Mouse (Mus musculus) A20 (cell line): ENCODE measurements around the gene Spta1.

Experiments
- DNase-seq: peaks from one replicate; pipeline ENCODE4 v3.0.0-alpha.2; 2011; ENCODE audit warnings: low read depth, low spot score

Spta1 gene

DNA sequence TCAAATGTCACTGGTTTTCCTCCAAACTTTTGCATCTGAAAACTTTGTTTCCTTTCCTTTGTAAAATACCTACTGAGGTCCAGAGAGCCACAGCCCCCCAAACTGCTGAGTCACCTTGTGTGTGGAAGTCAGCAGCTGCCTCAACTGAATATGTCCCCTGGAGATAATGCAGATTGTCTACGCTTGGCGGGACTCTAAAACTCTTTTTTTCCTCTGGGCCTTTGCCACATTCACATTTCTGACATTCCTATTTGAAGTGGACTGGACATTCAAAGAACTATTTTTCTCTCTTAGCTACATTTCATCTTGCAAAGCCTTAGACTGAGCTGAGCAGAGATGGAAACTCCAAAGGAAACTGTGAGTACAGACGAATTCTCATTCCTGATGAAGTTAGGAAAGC, at the start of gene Spta1:
TSS of gene Spta1 (plus strand) at position 172 of the 400 bp plus-strand sequence.
- no peak for DNase-seq

DNA sequence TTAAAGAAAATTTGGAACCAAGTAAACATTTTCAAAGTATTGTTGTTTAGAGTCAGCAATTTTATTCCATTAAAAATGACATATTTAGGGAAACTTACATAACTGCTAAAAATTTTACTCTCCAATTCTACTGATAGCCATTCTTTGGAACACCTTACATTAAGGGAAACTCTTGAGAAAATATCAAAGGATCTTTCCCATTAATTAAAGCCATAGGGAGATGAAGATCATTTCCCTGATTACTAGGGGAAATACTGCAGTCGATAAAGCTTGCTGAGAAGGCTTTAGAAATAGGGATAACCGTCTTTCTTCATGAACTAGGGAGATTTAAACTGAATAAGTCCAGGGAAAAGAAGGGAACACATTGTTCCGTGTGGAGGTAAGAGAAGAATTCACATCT, 41.4 kb upstream of the Spta1 start, which contains the start of gene Olfr424:
TSS of gene Olfr424 (plus strand) at position 301 of the 400 bp plus-strand sequence.
- DNase-seq = no peak

DNA sequence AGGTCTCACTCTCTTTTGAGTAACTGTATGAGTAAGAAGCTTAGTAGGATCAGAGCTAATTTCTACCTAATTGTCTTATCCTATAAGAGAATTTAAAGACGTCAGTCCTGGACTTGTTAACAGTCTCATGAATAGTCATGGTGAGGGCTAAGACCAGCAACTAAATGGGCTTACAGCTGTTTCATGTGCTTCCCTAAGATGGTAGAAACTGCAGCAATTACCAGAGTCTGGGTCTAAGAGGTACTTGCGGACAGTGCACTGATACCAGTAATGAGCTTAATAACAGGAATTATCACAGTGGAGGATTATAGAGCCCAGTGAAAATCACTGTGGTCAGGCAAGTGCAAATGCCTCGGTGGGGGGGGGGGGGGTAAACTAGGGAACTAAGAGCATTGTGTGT, 40.6 kb upstream of the Spta1 start:
- no peak for DNase-seq

DNA sequence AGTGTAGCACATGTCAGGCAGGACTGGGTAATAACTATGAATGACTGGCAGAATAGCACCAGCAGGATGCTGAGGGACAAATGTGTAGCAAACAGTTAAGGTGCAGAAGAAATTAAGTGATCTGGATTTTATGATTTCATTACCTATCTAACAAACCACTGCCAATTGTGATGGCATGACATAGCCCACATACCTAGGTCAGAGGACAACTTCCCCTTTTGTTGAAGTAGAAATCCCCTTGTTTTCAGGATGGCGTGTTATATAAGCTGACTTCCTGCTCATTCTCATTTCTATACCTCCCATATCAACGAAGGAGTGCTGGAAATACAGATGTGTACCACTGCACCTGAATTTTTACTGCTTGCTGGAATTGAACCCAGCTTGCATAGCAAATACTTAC, 31.2 kb upstream of the Spta1 start:
- peak; percentile 4 for DNase-seq

DNA sequence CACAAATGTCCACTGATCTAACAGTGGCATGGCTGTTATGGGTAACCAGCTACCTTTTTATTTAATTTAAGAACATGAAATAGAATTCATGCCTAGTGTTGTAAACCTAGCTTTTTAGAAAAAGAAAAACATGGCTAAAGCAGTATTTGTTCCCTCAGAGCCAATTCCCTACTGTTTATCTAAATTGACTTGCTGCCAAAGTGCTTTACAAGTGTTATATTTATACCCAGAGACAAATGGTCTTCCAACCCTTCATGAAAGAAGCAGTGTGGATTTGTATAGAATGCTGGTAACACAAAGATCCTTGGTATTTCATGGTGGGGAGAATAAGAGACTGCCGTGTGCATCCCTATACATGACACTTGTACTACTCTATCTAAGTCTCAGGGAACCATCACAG, 25.9 kb upstream of the Spta1 start:
- no peak for DNase-seq

DNA sequence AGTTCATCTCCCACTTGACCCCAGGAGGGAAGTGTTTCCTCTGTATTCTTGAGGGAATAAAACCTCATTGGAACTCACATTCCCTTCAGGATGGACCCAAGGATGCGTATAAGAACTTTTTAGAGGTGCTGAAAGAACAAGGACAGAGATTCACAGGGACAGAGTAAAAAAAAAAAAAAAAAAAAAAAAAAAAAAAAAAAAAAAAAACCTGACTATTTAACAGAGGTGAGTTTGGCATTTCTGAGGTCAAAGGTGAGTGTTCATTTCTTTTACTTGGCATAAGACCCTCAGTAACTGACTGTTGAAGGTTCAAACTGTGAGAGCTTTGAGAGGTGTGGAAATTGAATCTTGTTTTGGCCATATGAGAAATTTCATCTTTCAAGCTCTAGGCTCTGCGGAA, 23.3 kb upstream of the Spta1 start:
- no peak for DNase-seq

DNA sequence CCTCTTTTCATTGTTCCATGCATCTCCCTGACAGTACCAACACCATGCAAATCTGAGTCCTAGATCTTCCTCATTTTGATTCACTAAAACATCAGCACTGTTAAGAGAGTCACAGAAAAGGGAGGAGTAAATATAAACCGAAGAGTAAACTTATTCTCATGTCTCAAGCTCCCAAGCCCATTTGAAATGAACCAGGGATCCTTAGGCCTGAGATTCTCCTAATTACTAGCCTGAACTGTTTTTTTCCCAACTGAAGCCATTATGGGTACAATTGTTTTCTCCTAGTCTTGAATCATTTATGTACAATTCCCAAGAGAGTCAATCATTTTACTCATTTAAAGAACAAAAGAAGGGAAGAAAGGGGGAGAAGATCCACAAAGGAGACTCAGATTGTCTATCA, 17.2 kb upstream of the Spta1 start, which contains the start of gene Olfr420:
TSS of gene Olfr420 (plus strand) at position 301 of the 400 bp plus-strand sequence.
- no peak for DNase-seq

DNA sequence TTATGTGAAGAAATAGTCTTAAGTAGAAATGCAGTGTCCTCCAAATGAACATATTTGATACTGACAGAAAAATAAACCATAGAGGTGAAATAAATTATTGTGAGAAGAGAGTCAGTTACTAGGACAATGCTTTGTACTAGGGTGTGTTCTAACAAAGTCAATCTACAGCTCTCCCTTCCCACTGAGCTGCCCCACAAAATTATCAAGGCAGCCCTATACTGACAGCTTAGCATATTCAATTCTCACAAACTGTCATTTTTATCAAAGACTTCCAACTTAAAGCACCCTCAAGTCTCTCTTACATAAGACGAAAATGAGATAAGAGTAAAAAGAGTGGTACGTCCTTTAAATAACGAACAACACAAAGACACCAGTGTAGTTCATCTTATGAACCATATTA, 15.0 kb upstream of the Spta1 start:
- no peak for DNase-seq

DNA sequence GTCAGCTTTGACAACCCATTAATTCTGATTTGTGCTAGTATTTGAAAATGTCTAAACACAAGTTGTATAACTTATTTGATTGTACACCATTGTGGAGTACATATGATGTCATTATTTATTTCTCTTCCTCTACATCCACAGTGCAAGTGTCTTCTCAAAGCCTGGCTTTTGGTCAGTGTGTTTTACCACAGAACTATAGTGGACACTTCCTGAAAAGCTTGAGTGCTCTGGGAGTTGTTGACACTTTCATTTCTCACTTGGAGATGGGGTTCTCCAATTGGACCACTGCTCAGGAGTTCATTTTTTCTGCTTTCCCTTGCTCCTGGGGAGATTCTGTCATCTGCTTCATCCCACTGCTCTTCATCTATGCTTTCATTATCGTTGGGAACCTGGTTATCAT, 14.1 kb upstream of the Spta1 start:
- DNase-seq = no peak

DNA sequence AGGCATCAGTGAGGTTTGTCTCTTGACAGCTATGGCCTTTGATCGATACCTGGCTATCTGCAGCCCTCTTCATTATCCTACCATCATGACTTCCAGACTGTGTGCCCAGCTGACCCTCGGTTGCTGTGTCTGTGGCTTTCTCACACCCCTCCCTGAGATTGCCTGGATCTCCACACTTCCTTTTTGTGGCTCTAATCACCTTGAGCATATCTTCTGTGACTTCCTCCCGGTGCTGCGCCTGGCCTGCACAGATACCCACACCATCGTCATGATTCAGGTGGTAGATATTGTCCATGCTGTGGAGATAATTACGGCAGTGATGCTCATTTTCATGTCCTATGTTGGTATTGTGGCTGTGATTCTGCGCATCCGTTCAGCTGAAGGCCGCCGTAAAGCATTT, 13.5 kb upstream of the Spta1 start:
- no peak for DNase-seq

DNA sequence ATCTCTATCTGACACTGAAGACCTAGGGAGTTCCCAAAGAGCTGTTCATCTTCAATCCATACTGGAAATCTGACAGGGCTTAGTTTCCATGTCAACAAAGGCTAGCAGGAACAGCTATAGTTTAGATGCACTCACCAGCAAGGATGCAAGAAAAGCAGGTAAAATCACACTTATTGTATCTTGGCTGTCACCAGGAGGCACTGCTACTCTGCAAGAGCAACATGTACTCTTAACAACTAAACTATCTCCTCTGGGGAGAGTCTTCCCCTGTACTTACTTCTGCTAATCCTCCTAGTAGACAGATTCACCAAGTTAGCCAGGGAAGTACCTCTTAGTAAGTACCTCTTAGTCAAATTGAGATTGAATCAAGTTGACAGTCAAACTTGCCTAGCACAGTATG, 3.6 kb upstream of the Spta1 start:
- DNase-seq = no peak

DNA sequence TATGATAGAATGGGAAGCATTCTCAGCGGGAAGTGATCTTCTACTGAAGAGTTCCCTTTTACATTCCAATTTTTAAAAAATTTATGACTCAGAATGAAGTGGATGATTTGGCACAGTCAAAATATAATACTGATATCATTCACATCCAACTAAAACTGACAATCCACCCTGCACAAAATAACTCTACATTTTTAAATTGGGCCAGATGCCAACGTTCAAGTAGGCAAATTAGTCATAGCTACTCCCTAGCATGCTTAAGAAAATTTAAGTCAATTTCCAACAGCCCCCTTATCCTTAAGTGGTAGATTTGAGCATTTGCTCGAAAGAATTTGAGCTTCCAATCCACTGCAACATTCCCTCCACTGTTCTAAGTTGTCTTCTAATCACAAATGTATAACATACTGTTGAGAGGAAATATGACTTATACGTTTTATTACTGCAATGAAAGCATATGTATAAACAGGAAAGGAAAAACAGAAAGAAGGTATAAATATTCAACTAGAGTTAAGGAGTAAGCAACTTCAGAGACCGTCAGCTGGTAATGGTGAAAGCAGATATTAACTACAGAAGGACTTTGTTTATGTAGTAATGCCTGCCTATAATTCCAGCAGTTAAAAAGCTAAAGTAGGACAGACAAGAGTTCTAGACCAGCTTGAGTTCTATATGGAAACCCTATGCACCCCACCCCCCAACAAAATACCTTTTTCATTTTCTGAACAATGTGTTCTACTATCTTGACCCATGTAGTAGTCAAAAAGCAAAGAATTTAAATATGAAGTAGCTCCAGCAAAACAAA, 1.7 kb upstream of the Spta1 start:
- no peak for DNase-seq

DNA sequence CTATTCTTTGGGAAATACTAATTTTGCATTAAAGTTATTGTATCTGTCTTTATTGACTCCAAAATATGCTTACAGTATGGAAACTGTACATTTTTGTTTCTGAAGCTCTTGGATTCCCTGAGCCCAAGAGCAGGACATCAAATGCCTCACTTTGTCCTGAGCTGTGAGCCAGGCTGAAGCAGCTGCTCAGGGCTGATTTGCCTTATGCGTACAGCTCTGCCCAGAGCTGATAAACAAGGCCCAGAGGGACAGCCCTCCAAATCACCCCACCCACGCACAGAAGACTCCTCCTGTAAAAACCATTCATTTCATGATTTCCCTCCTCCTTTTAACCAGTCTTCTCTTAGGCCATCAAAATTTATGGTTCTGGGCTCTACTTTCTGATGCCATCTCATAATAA, 1.0 kb upstream of the Spta1 start:
- DNase-seq = no peak

DNA sequence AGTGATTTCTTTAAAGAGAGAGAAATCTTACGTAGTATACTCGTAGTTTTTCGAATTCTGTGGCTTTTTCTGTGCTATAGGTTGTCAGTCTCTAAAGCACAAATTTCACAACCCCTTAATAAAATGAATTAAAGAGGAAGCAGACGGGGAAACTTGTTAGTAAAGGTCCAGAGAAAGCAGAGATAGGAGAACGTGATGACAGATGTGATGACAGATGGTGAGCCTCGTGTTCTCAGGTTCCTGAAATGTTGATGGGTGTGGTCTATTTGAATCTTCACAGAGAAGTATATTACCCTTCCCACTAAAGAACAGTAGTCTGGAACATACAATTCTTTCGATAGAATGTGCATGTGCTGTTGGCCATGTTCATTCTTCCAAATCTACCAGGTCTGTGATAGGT, 32.1 kb downstream of the Spta1 start:
- no peak for DNase-seq

DNA sequence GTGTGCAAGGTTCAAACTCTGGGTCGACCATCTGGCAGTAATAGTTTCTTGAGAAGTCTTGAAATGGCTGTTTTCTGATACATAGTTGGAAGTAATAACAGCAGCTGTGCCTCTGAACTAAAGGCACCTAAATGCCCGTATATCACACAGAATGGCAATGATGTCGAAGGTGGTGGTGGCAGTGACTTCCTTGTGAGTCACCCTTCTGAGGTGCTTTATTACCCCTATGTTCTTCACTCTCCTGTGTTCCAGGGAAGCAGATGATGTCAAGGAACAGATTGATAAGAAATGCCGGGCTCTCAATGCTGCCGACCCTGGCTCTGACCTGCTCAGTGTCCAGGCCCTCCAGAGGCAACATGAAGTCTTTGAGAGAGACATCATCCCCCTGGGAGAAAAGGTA, 39.7 kb downstream of the Spta1 start:
- DNase-seq = no peak

DNA sequence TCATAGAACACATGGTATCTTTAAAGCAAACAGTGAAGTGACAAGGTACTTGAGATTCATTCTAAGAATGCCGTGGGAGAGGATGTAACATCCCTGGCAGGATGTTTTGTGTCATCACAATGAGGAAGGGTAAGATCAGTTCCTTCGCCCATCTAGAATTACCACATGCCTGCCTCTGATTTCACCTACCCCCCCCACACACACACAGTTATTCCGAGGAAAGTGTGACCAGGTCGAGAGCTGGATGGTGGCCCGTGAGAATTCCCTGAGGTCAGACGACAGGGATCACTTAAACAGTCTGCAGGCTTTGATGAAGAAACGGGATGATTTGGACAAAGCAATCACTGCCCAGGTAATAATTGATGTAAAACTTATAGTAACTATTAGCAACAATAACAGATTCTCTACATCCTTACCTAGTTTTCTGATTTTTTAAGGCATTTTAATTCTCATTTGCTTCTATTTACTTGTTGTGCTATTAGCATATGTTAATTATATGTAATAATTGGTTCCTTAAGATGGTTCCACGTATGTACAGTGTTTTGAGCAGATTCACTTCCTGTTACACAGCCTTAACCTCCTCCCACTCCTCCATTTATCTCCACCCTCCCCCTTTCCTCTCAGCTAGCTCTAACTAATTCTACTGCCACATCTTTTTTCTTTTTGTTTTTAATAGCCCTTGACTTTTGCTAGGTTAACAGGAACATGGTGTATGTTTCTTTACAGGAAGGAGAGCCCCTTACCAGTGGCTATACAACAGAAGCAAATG, 42.9 kb downstream of the Spta1 start:
- no peak for DNase-seq

DNA sequence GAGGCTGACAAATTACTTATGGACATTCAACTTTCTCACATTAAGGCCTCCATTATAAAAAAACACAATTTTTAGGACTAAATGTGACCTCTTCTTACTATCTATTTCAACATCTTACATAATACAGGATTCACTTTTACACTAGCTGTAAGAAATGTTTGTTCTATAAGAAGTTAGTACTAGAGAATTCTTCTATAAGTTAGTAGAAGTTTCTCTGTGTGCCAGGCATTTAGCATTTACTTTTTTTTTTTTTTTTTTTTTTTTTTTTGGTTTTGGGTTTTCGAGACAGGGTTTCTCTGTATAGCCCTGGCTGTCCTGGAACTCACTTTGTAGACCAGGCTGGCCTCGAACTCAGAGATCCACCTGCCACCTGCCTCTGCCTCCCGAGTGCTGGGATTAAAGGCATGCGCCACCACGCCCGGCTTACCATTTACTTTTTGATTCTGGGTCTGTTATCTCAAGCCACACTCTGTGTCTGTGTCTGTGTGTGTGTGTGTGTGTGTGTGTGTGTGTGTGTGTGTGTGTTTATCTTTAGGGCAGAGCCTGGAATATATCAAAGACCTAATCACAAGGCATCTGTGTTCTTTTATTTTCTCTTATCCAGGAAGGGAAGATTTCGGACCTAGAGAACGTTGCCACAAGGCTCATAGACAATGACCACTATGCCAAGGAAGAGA, 44.1 kb downstream of the Spta1 start:
- no peak for DNase-seq

DNA sequence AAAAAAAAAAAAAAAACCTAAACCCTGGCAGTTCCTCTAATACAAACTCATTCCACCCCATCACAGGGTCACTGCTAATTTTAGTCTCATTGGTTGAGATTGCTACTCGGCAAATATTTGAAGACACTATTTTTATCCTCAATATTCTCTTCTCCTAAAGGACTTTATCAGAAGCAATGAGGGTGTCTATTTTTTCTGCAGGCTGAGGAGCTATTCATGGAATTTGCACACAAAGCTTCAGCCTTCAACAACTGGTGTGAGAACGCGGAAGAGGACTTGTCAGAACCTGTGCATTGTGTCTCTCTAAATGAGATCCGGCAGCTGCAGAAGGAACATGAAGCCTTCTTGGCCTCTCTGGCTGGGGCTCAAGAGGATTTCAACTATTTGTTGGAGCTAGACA, 67.3 kb downstream of the Spta1 start:
- no peak for DNase-seq

DNA sequence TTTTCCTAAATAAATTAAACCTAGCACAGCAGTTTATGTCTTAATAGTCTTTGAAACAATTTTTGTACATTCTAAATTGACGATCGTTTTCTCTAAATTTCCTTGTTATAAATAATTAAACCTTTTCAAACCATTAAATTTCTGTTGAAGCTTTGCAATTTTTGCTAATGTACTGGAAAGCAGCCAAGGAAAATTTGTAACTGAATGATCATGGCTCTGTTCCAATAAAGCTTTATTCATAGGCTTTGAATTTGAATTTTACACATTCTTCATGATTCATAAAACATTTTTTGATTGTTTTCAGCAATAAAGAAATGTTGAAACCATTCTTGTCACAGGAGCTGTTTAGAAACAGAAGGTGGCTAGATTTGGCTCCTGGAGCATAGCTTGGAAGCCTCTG, 72.0 kb downstream of the Spta1 start:
- DNase-seq = no peak

DNA sequence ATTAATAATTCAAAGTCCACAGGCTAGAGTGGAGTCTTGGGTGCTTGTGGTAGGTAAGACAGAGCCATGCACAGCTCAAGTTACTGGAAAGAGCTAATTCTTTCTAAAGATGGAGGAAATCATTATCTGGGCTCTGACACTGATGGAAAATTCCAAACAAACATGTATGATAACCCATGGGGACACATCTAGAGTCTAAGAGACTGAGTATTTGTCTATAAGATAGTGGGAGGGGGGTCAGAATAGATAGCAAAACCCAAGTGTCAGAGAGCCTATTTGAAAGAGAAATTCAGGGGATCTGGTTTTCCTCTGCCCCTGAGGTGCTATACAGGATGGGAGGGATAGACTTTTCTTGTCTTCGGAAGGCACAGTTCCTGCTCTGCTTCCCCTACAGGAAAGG, 73.5 kb downstream of the Spta1 start:
- DNase-seq = no peak

DNA sequence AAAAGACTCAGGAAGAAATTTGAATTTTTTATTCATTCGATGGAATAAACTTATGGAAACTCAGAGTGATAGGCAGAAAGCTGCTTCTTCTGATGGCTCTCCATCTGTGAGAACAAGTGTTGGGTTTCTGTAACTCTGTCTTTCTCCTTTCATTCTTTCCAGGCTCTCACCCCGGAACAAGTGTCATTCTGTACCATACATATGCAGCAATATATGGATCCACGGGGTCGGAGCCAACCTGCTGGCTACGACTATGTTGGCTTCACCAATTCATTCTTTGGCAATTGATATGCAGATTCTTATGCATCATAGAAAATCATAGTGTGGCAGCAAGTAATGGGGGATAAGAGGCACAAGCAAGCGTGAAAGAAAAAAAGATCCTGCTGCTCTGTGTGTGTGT, 74.6 kb downstream of the Spta1 start:
- no peak for DNase-seq

DNA sequence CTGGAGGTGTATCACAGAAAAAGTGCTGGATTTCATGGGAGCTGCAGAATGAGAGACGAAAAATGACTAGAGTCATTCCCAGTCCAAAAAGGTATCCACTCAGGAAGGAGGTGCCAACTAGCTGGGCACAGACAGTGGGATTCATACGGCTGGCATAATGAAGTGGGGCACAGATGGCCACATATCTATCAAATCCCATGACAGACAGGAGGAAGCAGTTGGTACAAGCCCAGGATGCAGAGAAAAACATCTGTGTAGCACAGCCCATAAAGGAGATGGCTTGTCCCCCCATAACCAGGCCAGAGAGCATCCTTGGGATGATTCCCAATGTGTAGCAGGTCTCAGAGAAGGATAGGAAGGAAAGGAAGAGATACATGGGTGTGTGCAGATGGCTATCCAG, 77.8 kb downstream of the Spta1 start:
- no peak for DNase-seq

DNA sequence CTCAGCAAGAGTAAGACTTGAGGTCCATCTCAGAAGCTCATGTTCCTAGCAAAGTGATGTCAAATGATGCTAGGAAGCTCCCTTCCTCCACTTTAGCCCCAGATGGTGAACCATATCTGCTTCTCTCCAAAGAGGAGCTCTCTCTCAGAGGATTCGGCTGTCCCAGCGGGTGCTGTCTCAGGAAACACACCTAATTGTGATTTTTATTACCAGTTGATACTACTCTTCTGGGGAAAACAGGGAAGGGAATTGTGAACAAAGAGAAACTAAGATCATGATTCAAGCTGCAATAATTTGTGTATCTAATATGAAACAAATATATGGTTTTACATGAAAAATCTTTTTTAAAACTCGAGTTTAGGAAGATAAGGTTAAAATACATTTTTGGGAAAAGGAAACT, 79.4 kb downstream of the Spta1 start, which contains the start of gene Olfr419:
TSS of gene Olfr419 (minus strand) at position 101 of the 400 bp plus-strand sequence.
- DNase-seq = no peak
